Mouse (Mus musculus): Measurements from ENCODE around the gene Ccdc96.

GRCm38 (mm10) chr5:36471206-36471605 is 13.2 kb upstream of the Ccdc96 start:
- TF ChIP-seq CTCF (IDR thresholded peaks at IDR 0.05; ENCODE audit: borderline replicate concordance, insufficient read depth, low read length) (no peak), POLR2A (IDR thresholded peaks at IDR 0.05; ENCODE audit: low read depth, low read length) (no peak)

Data from embryonic fibroblast, embryonic 13.5 days (primary cell).